Mouse (Mus musculus) liver, embryonic 12.5 days (tissue): ENCODE measurements around the gene Shq1. TPM values are rescaled to one million over a fixed set of nuclear protein-coding genes. Genes with fewer than 3 reads are reported as not detected.

Experiments
- ATAC-seq: fragments of 200-750 bp; cut with Nextera tagmentation; 2 replicates; pipeline ENCODE4 v1.8.0; 2017; ENCODE audit warnings: moderate number of reproducible peaks, mild to moderate bottlenecking, moderate library complexity
- H3K27ac ChIP-seq: fragments of 300-500 bp; sonication (generic); 2 replicates; pipeline ENCODE4 v1.5.1; 2016; ENCODE audit warnings: mild to moderate bottlenecking
- H3K27me3 ChIP-seq: fragments of 300-500 bp; sonication (generic); replicated peaks from 2 replicates; pipeline ENCODE4 v1.6.1; 2016; ENCODE audit warnings: mild to moderate bottlenecking, moderate library complexity
- H3K36me3 ChIP-seq: fragments of 300-500 bp; sonication (generic); 2 replicates; pipeline ENCODE4 v1.6.1; 2016; ENCODE audit warnings: mild to moderate bottlenecking, moderate library complexity
- H3K4me1 ChIP-seq: fragments of 300-500 bp; sonication (generic); 2 replicates; pipeline ENCODE4 v1.6.1; 2016
- H3K4me2 ChIP-seq: fragments of 300-500 bp; sonication (generic); 2 replicates; pipeline ENCODE4 v1.6.1; 2016; ENCODE audit warnings: mild to moderate bottlenecking, moderate library complexity
- H3K4me3 ChIP-seq: fragments of 300-500 bp; sonication (generic); 2 replicates; pipeline ENCODE4 v1.5.1; 2016; ENCODE audit warnings: mild to moderate bottlenecking, moderate library complexity
- H3K9ac ChIP-seq: fragments of 300-500 bp; sonication (generic); 2 replicates; pipeline ENCODE4 v1.6.1; 2016; ENCODE audit warnings: mild to moderate bottlenecking, moderate library complexity
- H3K9me3 ChIP-seq: fragments of 300-500 bp; sonication (generic); replicated peaks from 2 replicates; pipeline ENCODE4 v1.6.1; 2016; ENCODE audit warnings: mild to moderate bottlenecking, moderate library complexity
- WGBS: fragments of 180-500 bp; shearing (Covaris S2); methylation state at CpG from one replicate; pipeline ENCODE4 v1.1.7; 2016; ENCODE audit not compliant: insufficient replicate concordance; 5-methylcytosine and 5-hydroxymethylcytosine counted together
- polyA plus RNA-seq: library from polyadenylated mRNA; unstranded; fragments of >200 nt; fragmentation: Nextera tagmentation; extraction: Ambion mirVana; gene quantifications from 2 replicates; pipeline ENCODE4 v1.2.1, GENCODE M21; 2016

The Shq1 gene
- polyA plus RNA-seq, 1 experiment from 2014 or later: 18.5 TPM

DNA sequence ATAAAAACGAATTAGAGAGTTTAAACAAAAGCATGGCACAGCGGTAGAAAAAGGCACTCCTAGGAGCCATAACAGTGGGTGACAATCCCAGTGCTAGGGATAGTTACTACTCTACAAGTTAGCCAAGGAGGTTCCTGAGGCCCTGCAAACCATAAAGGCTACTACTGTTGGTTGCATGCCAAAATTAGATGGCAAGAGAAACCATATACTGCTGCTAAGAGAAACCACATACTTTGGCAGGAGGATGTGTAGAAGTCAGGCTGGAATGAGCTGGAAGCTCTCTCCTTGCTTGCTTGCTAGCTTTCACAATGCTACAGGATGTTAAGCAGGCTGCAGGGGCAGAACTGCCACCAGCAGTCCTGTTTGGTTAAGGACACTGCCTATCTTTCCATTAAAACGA, 50.5 kb downstream of the Shq1 start:
- no peak overlapping the region for H3K27ac ChIP-seq
- no peak for ATAC-seq
- no peaks in the 10 kb centered on the region for H3K9me3 ChIP-seq
- peaks cover 9% of the 10 kb centered on the region for H3K36me3 ChIP-seq
- 75% methylated on average over 3 of the region's 3 CpGs for WGBS
- H3K27me3 ChIP-seq: no peaks in the 10 kb centered on the region
- H3K4me3 ChIP-seq: no peak overlapping the region
- H3K4me1 ChIP-seq: peaks cover 37% of the 10 kb centered on the region
- no peak overlapping the region for H3K9ac ChIP-seq
- no peak overlapping the region for H3K4me2 ChIP-seq

DNA sequence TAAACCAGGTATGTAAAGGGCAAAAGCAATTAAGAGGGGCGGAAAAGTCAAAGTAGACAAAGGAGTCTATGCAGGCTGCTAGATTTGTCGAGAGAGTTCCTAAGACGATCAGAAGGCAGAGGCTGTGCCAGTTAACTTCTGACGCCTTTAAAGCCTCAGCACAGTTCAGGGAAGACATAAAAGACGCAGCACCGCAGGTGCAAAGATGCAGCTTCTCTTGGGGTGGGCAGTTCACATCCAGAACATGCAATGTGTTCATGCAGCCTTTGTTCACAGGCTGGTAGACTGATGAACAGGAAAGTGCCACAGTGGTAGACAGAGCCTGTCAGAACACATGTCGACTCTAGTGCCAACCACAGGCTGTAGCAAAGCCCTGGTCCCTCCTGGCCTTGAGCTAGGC, 51.6 kb downstream of the Shq1 start:
- Histone ChIP-seq H3K27me3 (no peaks in the 10 kb centered on the region), H3K9ac (no peak overlapping the region), H3K4me3 (no peak overlapping the region), H3K4me1 (peaks cover 33% of the 10 kb centered on the region), H3K27ac (no peak overlapping the region), H3K36me3 (peaks cover 5% of the 10 kb centered on the region; the same call in 1 of the 2 replicates), H3K9me3 (no peaks in the 10 kb centered on the region), H3K4me2 (no peak overlapping the region)
- no peak for ATAC-seq
- 87% methylated on average over 7 of the region's 7 CpGs for WGBS

DNA sequence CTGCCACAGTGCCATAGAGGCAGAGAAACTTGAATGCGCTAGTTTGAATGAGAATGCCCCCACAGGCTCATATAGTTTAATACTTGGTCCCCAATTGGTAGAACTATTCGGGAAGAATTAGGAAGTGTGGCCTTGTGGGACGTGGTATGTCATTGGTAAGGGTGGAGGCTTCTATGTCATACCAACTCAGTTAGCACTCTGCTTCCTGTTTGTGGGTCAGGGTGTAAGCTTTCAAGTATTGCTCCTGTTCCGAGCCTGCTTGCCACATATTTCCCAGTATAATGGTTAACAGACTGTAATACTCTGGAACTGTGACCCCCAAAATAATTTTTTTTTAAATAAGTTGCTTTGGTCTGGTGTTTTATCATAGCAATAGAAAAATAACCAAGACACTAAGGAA, 54.8 kb downstream of the Shq1 start:
- ATAC-seq: no peak
- Histone ChIP-seq H3K4me2 (no peak overlapping the region), H3K36me3 (peaks cover 5% of the 10 kb centered on the region; the same call in 1 of the 2 replicates)

DNA sequence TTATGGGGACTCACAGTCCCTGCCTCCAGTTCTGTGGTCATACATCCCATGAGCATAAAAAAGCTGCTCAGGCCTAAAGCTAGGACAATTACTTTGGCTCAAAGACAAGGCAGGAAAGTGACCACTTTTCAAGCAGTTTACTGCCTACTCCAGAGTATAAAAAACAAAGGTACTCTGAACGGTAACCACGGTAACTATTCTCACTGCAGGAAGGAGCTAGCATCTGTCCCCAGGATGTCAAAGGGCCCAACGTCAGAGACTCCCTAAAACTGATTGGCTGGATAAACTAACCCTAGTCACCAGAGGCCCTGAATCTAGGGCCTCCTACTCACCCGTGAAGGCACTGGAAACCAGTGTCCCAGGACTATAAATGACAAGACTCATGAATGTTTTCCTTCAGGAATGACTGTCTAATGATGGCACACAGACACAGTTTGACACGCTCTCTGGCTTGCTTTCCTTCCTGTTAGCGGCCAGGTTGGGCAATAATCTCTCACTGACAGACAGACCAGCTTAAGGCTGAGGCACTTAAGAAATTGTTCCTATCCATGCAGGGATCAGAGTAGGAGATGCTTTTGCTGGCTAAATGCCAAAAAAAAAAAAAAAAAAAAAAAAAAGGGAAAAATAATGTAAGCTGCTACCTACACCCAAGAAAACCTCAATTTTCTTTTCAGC, 57.2 kb downstream of the Shq1 start:
- no peak overlapping the region for H3K9ac ChIP-seq
- H3K4me2 ChIP-seq: no peak overlapping the region
- no peak for ATAC-seq
- H3K9me3 ChIP-seq: no peaks in the 10 kb centered on the region
- 70% methylated on average over 6 of the region's 6 CpGs for WGBS
- H3K4me1 ChIP-seq: peaks cover 14% of the 10 kb centered on the region
- H3K27ac ChIP-seq: no peak overlapping the region
- no peaks in the 10 kb centered on the region for H3K27me3 ChIP-seq
- no peak overlapping the region for H3K4me3 ChIP-seq
- H3K36me3 ChIP-seq: peaks cover 13% of the 10 kb centered on the region

More for the DNA sequence above, 54.8 kb downstream of the Shq1 start:
- Histone ChIP-seq H3K4me1 (peaks cover 14% of the 10 kb centered on the region), H3K4me3 (no peak overlapping the region), H3K27ac (no peak overlapping the region), H3K27me3 (no peaks in the 10 kb centered on the region), H3K9me3 (no peaks in the 10 kb centered on the region), H3K9ac (no peak overlapping the region)
- WGBS: 60% methylated on average over 4 of the region's 4 CpGs

DNA sequence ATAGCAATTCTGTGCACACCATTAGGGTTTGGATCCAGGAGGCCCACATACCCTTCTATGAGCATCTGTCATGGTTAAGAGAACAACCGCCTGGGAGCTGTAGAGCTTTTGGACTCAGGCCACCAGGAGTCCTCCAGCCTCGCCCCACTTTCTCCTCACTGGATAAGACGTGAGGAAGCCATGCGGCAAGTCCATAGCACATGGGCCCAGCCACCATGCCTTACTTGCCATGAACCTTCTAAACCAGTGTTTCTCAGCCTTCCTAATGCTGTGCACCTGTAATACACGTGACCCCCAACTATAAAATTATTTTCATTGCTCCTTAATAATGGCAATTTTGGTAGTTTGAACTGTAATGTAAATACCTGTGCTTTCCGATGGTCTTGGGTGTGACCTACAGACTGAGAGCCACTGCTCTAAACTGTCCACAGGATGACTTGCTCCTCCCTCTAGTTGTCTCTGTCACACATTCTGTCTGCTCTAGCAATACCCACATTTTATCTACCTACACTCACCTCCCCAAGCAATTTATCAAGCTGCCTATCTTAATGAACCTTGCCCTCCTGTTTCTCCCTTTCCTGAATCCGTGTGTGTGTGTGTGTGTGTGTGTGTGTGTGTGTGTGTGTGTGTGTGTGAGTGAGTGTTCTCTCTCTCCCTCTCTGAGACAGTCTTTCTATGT, 59.9 kb downstream of the Shq1 start:
- no peak overlapping the region for H3K4me3 ChIP-seq
- no peak overlapping the region for H3K4me2 ChIP-seq
- H3K27me3 ChIP-seq: no peaks in the 10 kb centered on the region
- H3K9me3 ChIP-seq: no peaks in the 10 kb centered on the region
- no peak for ATAC-seq
- peaks cover 3% of the 10 kb centered on the region; the same call in 1 of the 2 replicates for H3K4me1 ChIP-seq
- peaks cover 29% of the 10 kb centered on the region for H3K36me3 ChIP-seq
- no peak overlapping the region for H3K9ac ChIP-seq
- no peak overlapping the region for H3K27ac ChIP-seq
- 73% methylated on average over 7 of the region's 7 CpGs for WGBS

DNA sequence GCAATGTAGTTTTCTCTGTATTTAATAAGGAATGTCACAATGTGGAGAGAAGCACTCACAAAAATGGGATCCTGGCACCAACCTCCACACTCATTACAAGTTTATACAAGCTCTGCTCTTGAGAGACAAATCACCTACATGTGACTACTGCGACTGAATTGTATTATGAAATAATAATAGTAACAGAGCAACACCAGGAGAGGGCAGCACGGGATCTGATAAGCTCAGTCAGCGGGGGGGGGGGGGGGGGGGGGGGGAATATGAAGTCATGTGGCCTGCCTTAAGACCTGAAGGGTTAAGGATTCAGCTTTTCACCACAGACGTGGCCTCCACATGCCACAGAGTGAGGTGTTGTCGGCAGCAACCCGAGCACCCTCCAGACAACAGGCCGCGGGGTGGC, 60.8 kb downstream of the Shq1 start:
- H3K9me3 ChIP-seq: no peaks in the 10 kb centered on the region
- ATAC-seq: no peak
- no peak overlapping the region for H3K4me3 ChIP-seq
- H3K4me1 ChIP-seq: peaks cover 3% of the 10 kb centered on the region; the same call in 1 of the 2 replicates
- H3K27me3 ChIP-seq: no peaks in the 10 kb centered on the region
- H3K4me2 ChIP-seq: no peak overlapping the region
- H3K36me3 ChIP-seq: peaks cover 29% of the 10 kb centered on the region
- 72% methylated on average over 7 of the region's 8 CpGs for WGBS
- H3K9ac ChIP-seq: no peak overlapping the region
- no peak overlapping the region for H3K27ac ChIP-seq

DNA sequence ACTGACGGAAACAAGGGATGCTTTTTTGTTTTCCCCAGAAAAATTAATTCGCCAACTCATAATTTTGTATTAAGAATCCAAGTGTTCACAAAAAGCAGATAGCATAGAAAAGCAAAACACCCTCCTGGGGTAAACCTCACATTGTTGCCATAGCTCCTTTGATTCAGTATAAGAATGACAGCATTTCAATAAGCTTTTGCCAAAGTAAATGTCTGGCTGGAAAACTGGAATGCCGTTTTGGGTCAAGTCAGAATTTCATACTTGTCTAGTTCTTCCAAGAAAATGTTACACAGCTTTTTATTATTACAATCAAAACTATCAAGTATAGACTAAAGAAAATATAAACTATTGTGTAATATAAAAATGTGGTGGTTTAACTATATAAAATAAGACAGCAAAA, 61.7 kb downstream of the Shq1 start:
- Histone ChIP-seq H3K4me3 (no peak overlapping the region), H3K36me3 (peaks cover 29% of the 10 kb centered on the region), H3K9me3 (no peaks in the 10 kb centered on the region), H3K9ac (no peak overlapping the region), H3K27ac (no peak overlapping the region), H3K4me1 (peaks cover 3% of the 10 kb centered on the region; the same call in 1 of the 2 replicates), H3K4me2 (no peak overlapping the region), H3K27me3 (no peaks in the 10 kb centered on the region)
- 85% methylated on average over 3 of the region's 3 CpGs for WGBS
- no peak for ATAC-seq

DNA sequence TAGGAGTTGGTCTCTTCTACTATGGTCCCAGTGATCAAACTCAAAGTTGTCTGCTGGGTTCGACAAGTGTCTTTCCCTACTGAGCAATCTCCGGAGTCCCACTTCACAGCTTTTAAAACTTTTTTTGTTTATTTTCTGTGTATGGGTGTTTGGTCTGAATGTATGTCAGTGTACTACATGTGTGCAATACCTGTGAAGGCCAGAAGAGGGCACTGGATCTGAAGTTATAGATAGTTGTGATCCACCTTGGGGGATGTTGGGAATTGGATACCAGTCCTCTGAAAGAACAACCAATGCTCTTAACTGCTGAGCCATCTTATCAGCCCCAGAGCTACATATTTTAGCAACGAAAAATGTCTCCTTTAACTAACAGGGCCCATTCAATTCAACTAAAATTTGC, 62.5 kb downstream of the Shq1 start:
- no peak overlapping the region for H3K9ac ChIP-seq
- H3K4me1 ChIP-seq: peaks cover 3% of the 10 kb centered on the region; the same call in 1 of the 2 replicates
- no peak overlapping the region for H3K4me2 ChIP-seq
- 60% methylated on average over 3 of the region's 3 CpGs for WGBS
- no peaks in the 10 kb centered on the region for H3K9me3 ChIP-seq
- no peak overlapping the region for H3K27ac ChIP-seq
- no peaks in the 10 kb centered on the region for H3K27me3 ChIP-seq
- no peak for ATAC-seq
- no peak overlapping the region for H3K4me3 ChIP-seq
- peaks cover 29% of the 10 kb centered on the region for H3K36me3 ChIP-seq

DNA sequence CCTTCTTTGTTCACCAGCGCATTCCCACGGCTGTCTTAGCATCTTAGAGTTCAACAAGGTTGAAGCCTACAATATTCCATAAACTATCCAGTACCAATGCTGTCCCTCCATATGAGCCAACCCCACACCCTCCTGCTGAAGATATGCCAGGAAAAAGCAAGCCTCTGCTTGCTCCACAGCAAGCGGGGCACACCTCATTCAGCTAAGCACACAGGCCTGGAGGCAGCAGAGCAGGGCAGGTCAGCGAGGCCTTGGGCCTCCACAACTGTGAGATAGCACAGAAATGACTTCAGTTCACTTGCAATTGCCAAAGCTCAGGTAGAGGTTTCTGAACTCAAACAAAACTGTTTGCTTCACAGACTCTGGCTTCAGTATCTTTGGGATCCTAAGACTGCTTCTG, 64.2 kb downstream of the Shq1 start:
- Histone ChIP-seq H3K9me3 (no peaks in the 10 kb centered on the region), H3K36me3 (peaks cover 35% of the 10 kb centered on the region), H3K27me3 (no peaks in the 10 kb centered on the region), H3K9ac (no peak overlapping the region), H3K4me2 (no peak overlapping the region), H3K4me3 (no peak overlapping the region), H3K27ac (no peak overlapping the region), H3K4me1 (peaks cover 3% of the 10 kb centered on the region; the same call in 1 of the 2 replicates)
- no peak for ATAC-seq
- WGBS: 82% methylated on average over 4 of the region's 4 CpGs

DNA sequence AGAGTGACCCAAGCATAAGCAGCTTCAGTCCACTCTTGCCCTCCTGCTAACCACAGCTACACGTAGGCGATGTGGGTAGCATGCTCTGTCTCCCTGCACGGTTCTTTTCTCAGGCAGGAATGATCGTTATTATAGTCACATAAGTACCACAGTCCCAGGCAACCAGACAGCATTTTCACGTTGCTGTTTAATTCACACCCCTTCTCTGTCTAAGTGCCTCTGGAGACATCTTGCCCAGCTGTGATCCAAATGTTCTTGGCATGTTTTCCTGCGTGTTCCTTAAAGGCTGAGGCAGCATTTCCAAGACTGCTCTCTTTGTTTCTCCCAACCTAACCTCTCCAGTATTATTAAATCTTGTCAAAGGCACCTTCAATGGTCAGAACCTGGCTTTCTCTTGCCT, 67.3 kb downstream of the Shq1 start:
- Histone ChIP-seq H3K27me3 (no peaks in the 10 kb centered on the region), H3K27ac (no peak overlapping the region), H3K4me2 (no peak overlapping the region), H3K4me1 (0 out of 2 replicates have a peak, but pooled peaks cover 3% of the 10 kb centered on the region), H3K9me3 (no peaks in the 10 kb centered on the region), H3K4me3 (no peak overlapping the region), H3K9ac (no peak overlapping the region), H3K36me3 (peaks cover 22% of the 10 kb centered on the region)
- no peak for ATAC-seq
- 84% methylated on average over 6 of the region's 6 CpGs for whole genome bisulfite sequencing

DNA sequence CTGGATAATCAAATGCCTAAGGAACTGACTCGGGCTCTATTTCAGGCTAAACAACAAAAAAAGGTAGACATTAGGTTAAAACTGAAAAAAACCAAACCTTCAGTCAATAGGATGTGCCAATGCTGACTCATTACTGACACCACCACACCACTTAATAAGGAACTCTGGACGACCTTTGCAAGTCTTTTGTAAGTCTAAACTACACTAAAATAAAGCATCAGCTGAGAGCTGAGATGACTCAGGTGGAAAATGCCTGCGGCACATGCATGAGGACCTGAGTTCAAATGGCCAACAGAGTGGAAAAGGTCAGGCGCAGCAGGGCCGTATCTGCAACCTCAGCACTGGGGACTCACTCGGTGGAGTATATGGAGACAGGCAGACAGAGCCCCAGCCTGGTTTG, 69.3 kb downstream of the Shq1 start:
- ATAC-seq: no peak
- H3K36me3 ChIP-seq: peaks cover 8% of the 10 kb centered on the region
- no peak overlapping the region for H3K9ac ChIP-seq
- H3K27me3 ChIP-seq: no peaks in the 10 kb centered on the region
- no peak overlapping the region for H3K4me2 ChIP-seq
- WGBS: 83% methylated on average over 6 of the region's 6 CpGs
- no peak overlapping the region for H3K27ac ChIP-seq
- H3K4me3 ChIP-seq: no peak overlapping the region
- no peaks in the 10 kb centered on the region for H3K9me3 ChIP-seq
- H3K4me1 ChIP-seq: no peaks in the 10 kb centered on the region

DNA sequence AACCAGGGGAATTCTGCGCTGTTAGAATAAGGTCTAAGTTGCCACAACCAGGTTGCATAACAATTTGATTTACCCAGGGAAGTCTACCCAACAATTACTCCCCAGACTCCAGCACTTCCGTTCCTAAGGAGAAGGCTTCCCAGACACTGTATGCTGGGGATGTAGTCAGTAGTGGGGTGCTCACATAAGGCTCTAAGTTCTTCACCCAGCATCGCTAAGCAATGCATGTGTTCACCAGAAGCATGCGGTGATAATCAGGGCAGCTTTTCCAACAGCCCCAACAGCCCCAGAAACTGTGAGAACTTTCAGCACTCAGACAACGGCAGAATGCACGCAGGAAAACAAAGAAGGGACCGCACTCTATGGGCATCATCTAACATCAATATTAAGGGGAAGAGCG, 77.1 kb downstream of the Shq1 start:
- no peaks in the 10 kb centered on the region for H3K9me3 ChIP-seq
- 83% methylated on average over 8 of the region's 8 CpGs for WGBS
- no peak overlapping the region for H3K27ac ChIP-seq
- H3K4me2 ChIP-seq: no peak overlapping the region
- H3K36me3 ChIP-seq: no peaks in the 10 kb centered on the region
- ATAC-seq: no peak
- H3K4me3 ChIP-seq: no peak overlapping the region
- no peaks in the 10 kb centered on the region for H3K27me3 ChIP-seq
- H3K4me1 ChIP-seq: no peaks in the 10 kb centered on the region
- no peak overlapping the region for H3K9ac ChIP-seq
